Mouse (Mus musculus) megakaryocyte progenitor cell, adult 5-6 weeks (primary cell): Measurements from ENCODE around the gene Tatdn3. TPM values are rescaled to one million over a fixed set of nuclear protein-coding genes. Genes with fewer than 3 reads are reported as not detected.

Source experiments
- ATAC-seq: replicated peaks from 2 replicates; pipeline ENCODE4 v1.8.0; 2016; ENCODE audit warnings: mild to moderate bottlenecking, moderate TSS enrichment, inconsistent platforms; ENCODE audit not compliant: poor library complexity
- total RNA-seq, 2 experiments: library from RNA; stranded (forward) in 1 of 2; stranded (reverse) in 1 of 2; fragments of 157-497, 149-512 nt in 1 of 2; fragments of 200-1000 nt in 1 of 2; gene quantifications; 2 replicates each; pipeline versions ENCODE4 v1.2.3 to v1.2.4; 2015 to 2017

Tatdn3 gene
- 12.9 and 19.3 TPM in 2 replicates for total RNA-seq (2015)
- total RNA-seq (2017), result 18.0 and 19.5 TPM in 2 replicates

DNA sequence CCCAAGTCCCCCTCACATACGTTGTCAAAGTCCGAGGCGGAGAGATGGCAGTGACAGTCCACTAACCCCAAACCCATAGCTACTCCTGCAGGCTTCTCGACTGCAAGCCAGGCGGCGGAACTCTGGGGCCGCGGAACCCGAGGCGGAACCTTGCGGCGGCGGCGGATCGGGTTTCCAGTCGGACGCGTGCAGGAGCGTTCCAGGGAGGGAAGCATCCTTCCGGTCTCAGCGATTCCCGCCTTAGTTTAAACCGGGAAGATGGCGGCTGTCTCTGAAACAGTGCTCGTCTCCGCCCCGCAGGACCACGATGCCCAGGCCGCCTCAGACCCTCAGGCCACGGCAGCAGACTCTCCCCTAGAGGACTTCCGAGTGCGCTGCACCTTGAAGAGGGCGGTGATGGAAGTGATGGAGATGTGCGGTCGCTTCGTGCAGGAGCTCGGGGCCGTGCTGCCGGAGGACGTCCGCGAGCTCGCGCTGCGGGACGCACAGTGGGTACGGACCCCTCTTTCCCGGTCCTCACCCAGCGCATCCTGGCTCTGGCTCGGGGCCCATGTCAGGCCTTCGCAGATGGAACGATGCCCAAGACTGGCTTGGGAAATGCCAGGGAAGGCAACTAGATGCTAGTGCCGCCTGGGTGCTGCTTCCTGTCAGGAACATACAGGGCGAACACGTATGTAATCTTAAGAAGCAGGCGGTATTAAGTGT, at the start of gene Tatdn3, which contains the start of gene Nsl1:
Gene Tatdn3 (minus strand): TSS at position 152 of the 705 bp plus-strand sequence.
Gene Nsl1 (plus strand): TSS at position 232 of the 705 bp plus-strand sequence.
- ATAC-seq, result peak; percentile 98

DNA sequence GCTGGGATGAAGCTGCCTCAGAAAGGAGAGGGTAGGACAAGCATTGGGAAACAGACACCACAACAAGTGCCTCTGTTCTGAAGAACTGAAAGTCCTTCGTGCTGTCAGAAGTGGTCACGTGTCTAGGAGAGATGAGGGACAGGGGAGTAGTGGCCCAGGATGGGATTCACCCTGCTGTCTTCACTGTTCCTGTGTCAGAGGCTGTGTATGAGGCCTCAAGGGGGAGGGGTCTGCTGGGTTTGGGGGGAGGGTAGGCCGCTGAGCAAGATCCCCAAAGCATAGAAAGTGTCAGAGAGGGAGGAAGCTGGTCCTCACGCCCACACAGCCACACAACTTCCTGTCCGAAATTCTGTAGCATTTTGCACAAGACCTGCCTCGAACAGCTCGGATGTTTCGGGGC, 48.4 kb upstream of the Tatdn3 start:
- peak; percentile 77 for ATAC-seq

DNA sequence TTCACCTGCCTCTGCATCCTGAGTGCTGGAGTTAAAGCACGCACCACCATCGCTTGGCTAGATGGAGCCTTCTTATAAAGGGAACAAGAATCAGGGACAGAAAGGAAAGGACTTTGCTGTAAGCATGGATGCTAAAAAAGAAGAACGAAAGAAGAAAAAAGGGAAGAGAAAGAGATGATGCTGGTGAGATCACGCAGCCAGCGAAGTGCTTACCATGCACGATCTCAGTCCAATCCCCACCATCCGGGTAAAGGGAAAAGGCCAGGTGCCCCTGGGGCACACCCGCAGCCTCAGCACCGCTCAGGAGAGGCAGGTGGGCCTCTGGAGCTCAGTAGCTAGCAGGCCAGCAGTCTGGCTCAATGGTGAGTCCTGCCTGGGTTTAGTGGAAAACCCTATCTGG, 47.2 kb upstream of the Tatdn3 start:
- no peak for ATAC-seq

- no peak for ATAC-seq
These were observed 44.6 kb upstream of the Tatdn3 start for GRCm38 (mm10) chr1:191107306-191107705.

DNA sequence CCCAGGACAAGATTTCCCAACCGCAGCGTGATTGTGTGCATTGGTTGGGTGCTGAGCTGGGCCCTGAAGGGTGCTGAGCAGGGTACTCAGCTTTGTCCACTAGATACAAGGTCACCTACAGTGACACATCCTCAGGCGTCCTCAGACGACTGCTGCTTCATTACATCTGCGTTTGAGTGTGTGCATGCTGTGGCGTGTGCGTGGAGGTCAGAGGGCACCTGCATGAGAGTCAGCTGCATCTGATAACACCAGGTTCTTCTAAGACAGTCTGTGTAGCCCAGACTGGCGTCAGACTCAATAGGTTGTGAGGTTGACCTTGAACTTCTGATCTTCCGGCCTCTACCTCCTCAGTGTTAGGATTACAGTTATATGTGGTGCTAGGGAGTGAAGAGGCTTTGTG, 42.5 kb upstream of the Tatdn3 start:
- ATAC-seq, result no peak

- no peak for ATAC-seq
These were observed 40.1 kb upstream of the Tatdn3 start for GRCm38 (mm10) chr1:191102730-191103370.

GRCm38 (mm10) chr1:191099772-191100291, 37.1 kb upstream of the Tatdn3 start:
- no peak for ATAC-seq

DNA sequence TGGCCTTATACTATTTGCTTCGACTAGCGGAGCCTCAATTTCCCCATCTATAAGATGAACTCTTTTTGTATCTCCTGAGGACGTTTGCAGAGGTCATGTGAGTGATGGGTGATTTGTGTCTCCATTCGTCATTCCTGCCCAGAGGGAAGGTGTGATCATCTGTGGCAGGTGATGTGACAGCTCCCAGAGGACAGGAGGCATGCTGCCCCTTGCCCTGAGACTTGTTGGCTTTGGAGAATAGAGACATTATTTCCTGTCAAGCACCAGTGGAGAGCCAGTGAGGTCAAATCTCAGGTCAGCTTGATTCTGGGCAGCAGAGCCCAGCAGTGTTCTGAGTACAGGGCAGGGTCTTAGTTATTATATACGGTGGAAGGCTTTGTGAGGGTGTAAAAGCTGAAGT, 36.4 kb upstream of the Tatdn3 start:
- no peak for ATAC-seq

- ATAC-seq, result peak; percentile 63
These were observed 35.3 kb upstream of the Tatdn3 start, which contains the start of gene Batf3 for GRCm38 (mm10) chr1:191097802-191098747. Gene Batf3 (plus strand): TSS chr1:191097847.

GRCm38 (mm10) chr1:191096871-191097681, 34.3 kb upstream of the Tatdn3 start:
- ATAC-seq, result peak; percentile 52

DNA sequence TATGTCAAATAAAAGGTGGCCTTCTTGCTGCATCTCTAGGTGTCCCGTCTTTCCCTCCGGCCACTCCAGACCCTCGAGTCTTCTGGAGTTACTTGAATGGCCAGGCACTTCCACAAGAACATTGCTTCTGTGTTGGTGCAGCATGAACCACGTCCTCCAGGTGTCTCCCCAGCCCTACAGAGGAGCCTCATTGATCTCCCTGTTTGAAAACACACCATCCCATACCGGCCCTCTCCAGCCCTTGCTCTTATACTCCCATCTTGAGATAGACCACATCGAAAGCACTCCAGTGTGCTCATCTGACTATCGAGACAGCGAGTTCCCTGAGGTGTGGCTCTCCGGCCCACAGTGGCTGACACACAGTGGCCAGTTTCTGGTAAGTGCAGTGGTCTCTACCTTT, 32.3 kb upstream of the Tatdn3 start:
- peak; percentile 40; the same call in 1 of the 2 replicates for ATAC-seq

DNA sequence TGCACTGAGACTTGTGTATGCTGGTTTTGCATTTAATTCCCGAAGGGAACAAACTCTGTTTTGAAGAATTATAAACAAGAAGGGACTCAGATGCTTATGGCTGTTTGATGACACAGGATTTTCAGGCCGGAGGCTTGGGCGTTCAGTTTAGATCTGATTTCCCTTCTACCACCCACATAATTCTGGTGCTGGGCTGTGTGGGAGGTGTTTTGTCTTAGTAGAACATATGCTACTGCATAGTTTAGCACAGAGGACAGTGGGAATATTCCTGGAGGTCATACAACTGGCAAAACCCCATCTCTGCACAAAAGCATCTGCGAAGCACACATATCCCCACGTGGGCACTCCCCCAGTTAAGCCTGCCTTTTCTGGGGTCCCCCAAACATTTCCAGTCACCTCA, 30.8 kb upstream of the Tatdn3 start:
- ATAC-seq, result no peak

GRCm38 (mm10) chr1:191092050-191092449, 29.3 kb upstream of the Tatdn3 start:
- no peak for ATAC-seq

DNA sequence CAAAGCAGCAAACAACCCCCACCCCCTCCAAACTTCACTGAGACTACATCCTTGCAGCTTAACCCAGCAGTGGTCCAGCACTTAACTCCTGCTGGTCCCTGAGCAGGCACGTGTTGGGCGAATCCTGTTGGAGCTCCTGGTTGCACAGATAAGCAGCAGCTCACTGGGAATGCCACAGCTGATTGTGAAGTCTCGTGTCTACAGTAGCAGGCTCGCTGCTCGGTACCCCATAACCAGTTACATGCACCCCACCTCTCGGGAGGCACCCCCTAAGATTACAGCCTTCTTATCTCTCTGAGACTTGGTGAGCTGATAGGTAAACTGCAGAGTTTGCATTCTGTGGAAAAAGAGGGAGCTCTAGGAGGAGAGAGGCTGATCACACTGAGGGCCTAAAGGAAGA, 26.6 kb upstream of the Tatdn3 start:
- ATAC-seq, result no peak

GRCm38 (mm10) chr1:191087955-191088354, 25.2 kb upstream of the Tatdn3 start:
- ATAC-seq, result no peak

DNA sequence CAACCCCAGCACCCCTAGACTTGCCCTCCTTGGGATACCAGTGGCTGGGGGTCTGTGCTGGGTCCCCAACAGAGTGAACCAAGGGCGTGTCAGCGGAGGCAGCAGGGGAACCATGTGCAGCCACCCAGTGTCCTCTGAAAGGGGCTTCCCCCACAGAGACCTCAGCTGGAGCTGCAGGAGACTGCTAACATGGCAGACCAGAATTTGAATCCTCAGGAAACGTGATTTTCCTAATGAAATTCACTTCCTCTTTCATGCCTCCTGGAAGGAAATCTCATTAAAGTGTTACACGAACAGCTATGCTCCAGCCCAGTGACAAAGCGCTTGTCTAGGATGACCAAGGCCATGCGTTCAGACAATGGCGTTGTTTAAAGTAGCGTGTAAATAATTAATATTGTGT, 24.2 kb upstream of the Tatdn3 start:
- 0 out of 2 replicates have a peak, but pooled peaks have one; percentile 4 for ATAC-seq

DNA sequence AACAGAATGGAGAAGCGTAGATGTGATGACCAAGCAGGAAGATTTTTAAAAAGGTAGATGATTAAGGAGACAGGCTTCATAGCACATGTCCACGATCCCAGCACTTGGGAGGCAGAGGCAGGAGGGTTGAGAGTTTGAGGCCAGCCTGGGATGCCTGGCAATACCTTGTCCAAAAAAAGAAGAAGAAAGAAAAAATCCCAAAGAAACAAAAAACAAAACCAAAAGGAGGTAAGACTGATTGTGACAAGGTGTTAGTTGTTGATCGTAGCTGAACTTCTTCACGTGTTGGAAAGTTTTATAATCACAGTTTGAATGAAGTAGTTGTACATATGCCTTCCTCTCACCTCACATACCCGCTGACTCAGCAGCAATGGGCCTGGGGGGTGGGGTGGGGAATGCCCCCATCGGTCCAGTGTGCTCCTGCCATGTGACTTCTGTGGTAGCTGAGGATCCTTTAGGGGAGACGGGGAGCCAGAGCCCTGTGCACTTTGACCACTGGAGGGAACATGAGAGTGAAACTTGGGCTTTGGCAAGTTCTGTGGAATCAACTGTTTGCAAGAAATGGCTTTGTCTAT, 23.7 kb upstream of the Tatdn3 start:
- 0 out of 2 replicates have a peak, but pooled peaks have one; percentile 7 for ATAC-seq

GRCm38 (mm10) chr1:191085597-191085996, 22.9 kb upstream of the Tatdn3 start:
- peak; percentile 82 for ATAC-seq

GRCm38 (mm10) chr1:191084951-191085559, 22.3 kb upstream of the Tatdn3 start:
- peak; percentile 41 for ATAC-seq
